Mouse (Mus musculus) thymus, postnatal 4 days (tissue): ENCODE data around the gene Gata3.

Source experiments
- DNase-seq: peaks from one replicate; pipeline ENCODE4 v3.0.0; 2021

Gene Gata3

GRCm38 (mm10) chr2:9871141-9871716, 18.6 kb downstream of the Gata3 start:
- DNase-seq = peak; percentile 58

GRCm38 (mm10) chr2:9867092-9867825, 22.6 kb downstream of the Gata3 start:
- no peak for DNase-seq

GRCm38 (mm10) chr2:9860698-9861097, 29.1 kb downstream of the Gata3 start:
- no peak for DNase-seq

GRCm38 (mm10) chr2:9855861-9856260, 34.0 kb downstream of the Gata3 start:
- DNase-seq = no peak

GRCm38 (mm10) chr2:9852851-9853576, 36.8 kb downstream of the Gata3 start:
- no peak for DNase-seq

- DNase-seq = no peak
These were observed 54.6 kb downstream of the Gata3 start for GRCm38 (mm10) chr2:9835195-9835594.

GRCm38 (mm10) chr2:9833712-9834111, 56.1 kb downstream of the Gata3 start:
- DNase-seq = no peak

- peak; percentile 58 for DNase-seq
These were observed 62.2 kb downstream of the Gata3 start for GRCm38 (mm10) chr2:9827624-9828023.

- no peak for DNase-seq
These were observed 69.2 kb downstream of the Gata3 start for GRCm38 (mm10) chr2:9820611-9821010.

GRCm38 (mm10) chr2:9818177-9818785, 71.6 kb downstream of the Gata3 start:
- DNase-seq = no peak
